Mouse (Mus musculus) embryonic fibroblast, embryonic 13.5 days (primary cell): ENCODE results near the gene D630003M21Rik.

Experiments
- CTCF ChIP-seq: IDR thresholded peaks from 2 replicates; pipeline ENCODE4 v1.5.1; 2011; ENCODE audit warnings: mild to moderate bottlenecking, control low read depth, low read length, moderate library complexity, borderline replicate concordance; ENCODE audit not compliant: insufficient read depth
- POLR2A ChIP-seq: IDR thresholded peaks from 2 replicates; pipeline ENCODE4 v1.6.1; 2011; ENCODE audit warnings: low read depth, mild to moderate bottlenecking, control low read depth, low read length, moderate library complexity

DNA sequence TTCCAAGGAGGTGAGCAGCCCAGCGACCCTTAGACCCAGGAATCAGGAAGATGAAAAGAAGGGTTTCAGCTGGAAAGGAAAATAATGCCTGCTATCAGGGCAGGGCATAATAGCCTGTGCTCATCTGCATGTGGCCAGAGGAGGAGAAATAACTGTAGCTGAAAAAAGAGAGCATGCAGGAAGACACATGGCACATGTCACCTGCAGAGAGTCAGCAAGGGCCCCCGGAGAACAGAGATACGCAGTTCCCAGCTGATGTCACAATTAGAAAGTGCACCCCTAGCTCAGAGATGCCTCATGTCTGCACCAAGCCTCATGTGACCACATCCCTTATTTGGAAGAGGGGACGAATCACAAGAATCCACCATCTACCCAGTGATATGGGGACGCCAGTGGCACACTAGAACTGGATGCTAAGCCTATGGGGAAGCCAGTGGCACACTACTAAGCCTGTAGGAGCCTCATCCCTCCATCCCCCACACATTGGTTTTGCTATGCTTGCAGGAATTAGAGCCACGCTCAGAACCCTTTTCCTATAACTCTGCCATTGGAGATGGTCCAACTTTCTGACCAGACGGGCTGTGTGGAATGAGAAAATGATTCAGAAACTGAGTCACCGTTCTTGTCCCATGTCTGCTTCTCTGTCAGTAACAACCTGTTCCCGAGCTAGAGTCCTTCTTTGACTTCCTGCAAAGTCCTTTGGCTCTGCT lies 61.4 kb downstream of the D630003M21Rik start:
- TF ChIP-seq CTCF (no peak), POLR2A (no peak)
